Mouse (Mus musculus) intestine, embryonic 15.5 days (tissue): ENCODE measurements around the gene C4b. TPM values are rescaled to one million over a fixed set of nuclear protein-coding genes. Genes with fewer than 3 reads are reported as not detected.
"Not testable (repeated sequence)": the region's sequence is repeated elsewhere in the genome, so short reads cannot be mapped to it uniquely, and the experiment has no call there.

Experiments used
- ATAC-seq: fragments of 200-750 bp; cut with Nextera tagmentation; 2 replicates; pipeline ENCODE4 v1.8.0; 2017; ENCODE audit warnings: moderate TSS enrichment, moderate library complexity
- H3K27ac ChIP-seq: fragments of 300-500 bp; sonication (generic); 2 replicates; pipeline ENCODE4 v1.5.1; 2015; ENCODE audit warnings: mild to moderate bottlenecking, inconsistent platforms
- H3K27me3 ChIP-seq: fragments of 300-500 bp; sonication (generic); replicated peaks from 2 replicates; pipeline ENCODE4 v1.6.1; 2015; ENCODE audit warnings: inconsistent platforms
- H3K36me3 ChIP-seq: fragments of 300-500 bp; sonication (generic); 2 replicates; pipeline ENCODE4 v1.6.1; 2015; ENCODE audit warnings: inconsistent platforms
- H3K4me1 ChIP-seq: fragments of 300-500 bp; sonication (generic); replicated peaks from 2 replicates; pipeline ENCODE4 v1.6.1; 2015; ENCODE audit warnings: inconsistent platforms
- H3K4me2 ChIP-seq: fragments of 300-500 bp; sonication (generic); replicated peaks from 2 replicates; pipeline ENCODE4 v1.6.1; 2015; ENCODE audit warnings: mild to moderate bottlenecking, inconsistent platforms
- H3K4me3 ChIP-seq: fragments of 300-500 bp; sonication (generic); replicated peaks from 2 replicates; pipeline ENCODE4 v1.5.1; 2015; ENCODE audit warnings: inconsistent platforms
- H3K9ac ChIP-seq: fragments of 300-500 bp; sonication (generic); 2 replicates; pipeline ENCODE4 v1.6.1; 2015; ENCODE audit warnings: inconsistent platforms
- H3K9me3 ChIP-seq: fragments of 300-500 bp; sonication (generic); 2 replicates; pipeline ENCODE4 v1.6.1; 2016; ENCODE audit warnings: inconsistent platforms
- WGBS: fragments of 180-500 bp; shearing (Covaris S2); methylation state at CpG from one replicate; pipeline ENCODE4 v1.1.7; 2015; 5-methylcytosine and 5-hydroxymethylcytosine counted together
- polyA plus RNA-seq: library from polyadenylated mRNA; unstranded; fragments of >200 nt; fragmentation: Nextera tagmentation; extraction: Ambion mirVana; gene quantifications from 2 replicates; pipeline ENCODE4 v1.2.1, GENCODE M21; 2015

Gene C4b
- 0.33 and 1.4 TPM in 2 replicates for polyA plus RNA-seq

DNA sequence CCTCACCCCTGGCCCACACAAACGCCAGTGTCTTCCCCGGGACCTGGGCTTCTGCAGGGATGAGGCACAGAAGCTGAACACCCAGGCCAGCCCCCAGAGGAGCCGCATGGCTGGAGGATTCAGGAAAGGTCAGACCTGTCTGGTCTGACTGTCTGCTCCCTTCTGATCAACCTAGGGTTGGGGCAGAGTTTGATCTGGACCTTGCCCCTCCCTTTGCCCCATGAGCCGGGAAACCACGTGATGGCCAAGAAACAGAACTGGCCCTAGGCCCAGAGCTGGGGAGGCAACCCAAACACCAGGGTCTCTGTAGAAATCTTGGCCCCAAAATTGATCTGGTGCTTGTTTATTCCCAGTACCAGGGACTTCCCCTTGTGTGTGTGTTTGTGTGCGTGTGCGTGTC, at the start of gene C4b:
Gene C4b (minus strand): TSS at position 164 of the 400 bp plus-strand sequence.
- Histone ChIP-seq H3K27me3 (no peaks in the 10 kb centered on the region), H3K9ac (no peak within 1 kb of the TSS), H3K4me3 (no peak within 1 kb of the TSS), H3K9me3 (no peaks in the 10 kb centered on the region), H3K4me1 (no peaks in the 10 kb centered on the region), H3K4me2 (no peak within 1 kb of the TSS), H3K36me3 (no peaks in the 10 kb centered on the region), H3K27ac (no peak within 1 kb of the TSS)
- WGBS = 81% methylated on average over 7 of the region's 7 CpGs
- no peak for ATAC-seq

DNA sequence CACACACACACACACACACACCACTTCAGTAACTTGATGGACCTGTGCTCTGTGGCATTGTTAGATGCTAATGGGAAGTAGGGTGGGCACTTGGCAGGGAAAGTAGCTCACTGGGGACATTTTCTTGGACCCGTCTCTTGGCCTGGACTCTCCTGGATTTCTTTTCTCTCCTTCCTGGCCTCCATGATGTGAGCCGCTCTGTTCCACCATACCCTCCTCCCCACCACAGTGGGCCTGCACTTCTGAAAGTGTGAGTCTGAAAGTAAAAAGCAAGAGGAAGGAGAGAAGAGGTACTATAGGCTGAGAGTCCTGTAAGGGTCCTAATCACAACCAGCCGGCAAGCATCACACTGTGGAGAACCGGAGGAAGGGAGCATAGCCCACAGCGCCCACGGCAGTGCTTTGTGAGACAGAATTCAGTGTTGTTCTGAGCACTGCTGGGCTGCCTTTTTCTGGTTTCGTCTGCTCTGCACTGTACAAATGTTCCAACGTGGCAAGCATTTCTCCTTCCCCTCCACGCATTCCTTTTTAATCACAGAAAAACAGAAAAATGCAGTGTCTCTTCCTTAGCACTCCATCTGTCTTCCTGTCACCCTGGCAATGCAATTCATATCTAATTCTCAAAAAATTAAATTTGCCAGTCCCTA, 34.1 kb upstream of the C4b start:
- no peaks in the 10 kb centered on the region for H3K9me3 ChIP-seq
- ATAC-seq = no peak
- no peaks in the 10 kb centered on the region for H3K4me1 ChIP-seq
- H3K36me3 ChIP-seq = no peaks in the 10 kb centered on the region
- H3K4me3 ChIP-seq = no peak overlapping the region
- no peaks in the 10 kb centered on the region for H3K27me3 ChIP-seq
- no peak overlapping the region for H3K9ac ChIP-seq
- H3K27ac ChIP-seq = no peak overlapping the region
- WGBS = 69% methylated on average over 9 of the region's 9 CpGs
- H3K4me2 ChIP-seq = no peak overlapping the region

DNA sequence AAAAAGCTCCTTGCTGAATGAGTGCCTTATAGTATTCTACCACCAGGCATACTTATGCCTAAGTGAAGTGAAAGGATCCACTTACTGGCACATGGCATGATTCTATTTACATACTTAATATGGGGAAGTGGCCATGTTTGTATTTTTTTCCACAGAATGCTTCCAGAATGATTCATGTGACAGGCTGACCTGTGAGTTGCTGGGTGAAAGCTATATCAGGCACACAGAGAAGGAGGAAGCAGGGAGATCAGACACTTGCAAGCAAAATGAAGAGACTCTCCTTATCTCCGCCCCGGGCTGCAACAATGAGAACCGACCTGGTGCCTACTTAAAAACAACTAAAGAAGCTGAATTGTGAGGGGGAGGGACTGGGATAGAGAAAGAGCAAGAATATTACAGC, 17.8 kb upstream of the C4b start:
- no peak overlapping the region for H3K9ac ChIP-seq
- no peaks in the 10 kb centered on the region for H3K27me3 ChIP-seq
- 73% methylated on average over 3 of the region's 3 CpGs for WGBS
- H3K27ac ChIP-seq = no peak overlapping the region
- no peaks in the 10 kb centered on the region for H3K9me3 ChIP-seq
- H3K36me3 ChIP-seq = no peaks in the 10 kb centered on the region
- H3K4me3 ChIP-seq = no peak overlapping the region
- H3K4me2 ChIP-seq = no peak overlapping the region
- H3K4me1 ChIP-seq = no peaks in the 10 kb centered on the region
- no peak for ATAC-seq

DNA sequence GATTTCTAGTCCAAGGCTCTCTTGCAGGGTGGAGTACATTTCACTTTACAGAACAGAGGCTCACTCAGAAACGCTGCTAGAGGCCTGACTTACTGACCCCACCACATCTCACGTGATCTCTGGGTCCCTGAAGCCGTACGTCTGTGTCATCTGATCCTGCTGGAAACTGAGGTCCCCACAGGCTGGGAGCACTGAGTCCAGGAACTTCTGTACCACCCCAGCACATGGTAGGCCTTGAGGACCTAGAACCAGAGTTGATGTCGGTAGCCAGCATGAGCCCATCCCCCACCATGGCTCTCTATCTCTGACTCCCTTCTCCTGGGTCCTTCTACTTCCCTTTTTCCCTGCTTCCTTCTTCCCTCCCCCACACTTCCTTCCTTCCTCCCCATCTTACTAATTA, 2.8 kb upstream of the C4b start:
- H3K27ac ChIP-seq = no peak overlapping the region
- 0 out of 2 replicates have a peak, but pooled peaks cover 2% of the 10 kb centered on the region for H3K9me3 ChIP-seq
- H3K36me3 ChIP-seq = no peaks in the 10 kb centered on the region
- ATAC-seq = no peak
- H3K4me3 ChIP-seq = no peak overlapping the region
- 78% methylated on average over 5 of the region's 5 CpGs for WGBS
- no peaks in the 10 kb centered on the region for H3K27me3 ChIP-seq
- H3K9ac ChIP-seq = no peak overlapping the region
- no peaks in the 10 kb centered on the region for H3K4me1 ChIP-seq
- H3K4me2 ChIP-seq = no peak overlapping the region

DNA sequence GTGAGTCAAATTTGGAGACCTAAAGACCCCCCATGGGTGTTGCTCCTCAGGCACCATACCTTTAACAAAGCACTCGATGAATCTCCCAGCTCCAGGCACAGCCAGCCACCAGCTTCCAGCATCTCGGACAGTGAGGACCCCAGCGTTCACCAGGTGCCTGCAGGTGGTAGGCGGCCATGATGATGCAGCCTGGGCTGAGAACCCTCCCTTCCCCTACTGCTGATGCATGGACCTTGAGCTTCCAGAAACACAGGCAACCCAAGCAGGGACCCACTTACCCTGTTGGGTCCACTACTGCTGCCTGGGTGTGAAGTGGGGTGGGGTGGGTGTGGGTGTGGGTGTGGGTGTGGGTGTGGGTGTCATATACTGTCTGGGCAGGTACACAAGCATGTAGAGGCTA, 1.5 kb upstream of the C4b start:
- H3K27me3 ChIP-seq, H3K9ac ChIP-seq, H3K27ac ChIP-seq, H3K36me3 ChIP-seq, H3K4me2 ChIP-seq, H3K4me1 ChIP-seq, H3K4me3 ChIP-seq, H3K9me3 ChIP-seq, ATAC-seq: not testable (repeated sequence)
- WGBS = 85% methylated on average over 4 of the region's 4 CpGs

DNA sequence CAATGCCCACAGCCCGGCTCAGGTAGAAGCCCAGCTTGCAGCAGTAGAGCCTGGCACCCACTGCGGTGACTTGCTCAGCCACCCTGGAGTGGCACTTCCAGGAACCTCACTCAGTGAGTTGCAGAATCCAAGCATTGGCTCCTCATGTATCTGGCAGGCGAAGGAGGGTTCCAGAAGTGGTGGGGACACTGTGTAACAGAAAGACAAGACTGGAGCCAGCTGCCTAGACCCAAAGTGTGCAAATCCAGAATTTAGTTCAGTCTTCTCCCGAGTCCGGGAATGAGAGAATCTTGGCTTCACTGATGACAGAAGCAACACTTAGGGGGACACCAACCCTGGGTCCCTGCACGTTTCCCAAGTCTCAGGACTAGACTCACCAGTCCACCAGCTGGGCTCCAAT, 929 bp upstream of the C4b start:
- H3K4me2 ChIP-seq, H3K4me3 ChIP-seq, H3K9me3 ChIP-seq, H3K36me3 ChIP-seq, H3K27me3 ChIP-seq, H3K27ac ChIP-seq, ATAC-seq, H3K9ac ChIP-seq, H3K4me1 ChIP-seq: not testable (repeated sequence)
- 91% methylated on average over 6 of the region's 6 CpGs for WGBS

DNA sequence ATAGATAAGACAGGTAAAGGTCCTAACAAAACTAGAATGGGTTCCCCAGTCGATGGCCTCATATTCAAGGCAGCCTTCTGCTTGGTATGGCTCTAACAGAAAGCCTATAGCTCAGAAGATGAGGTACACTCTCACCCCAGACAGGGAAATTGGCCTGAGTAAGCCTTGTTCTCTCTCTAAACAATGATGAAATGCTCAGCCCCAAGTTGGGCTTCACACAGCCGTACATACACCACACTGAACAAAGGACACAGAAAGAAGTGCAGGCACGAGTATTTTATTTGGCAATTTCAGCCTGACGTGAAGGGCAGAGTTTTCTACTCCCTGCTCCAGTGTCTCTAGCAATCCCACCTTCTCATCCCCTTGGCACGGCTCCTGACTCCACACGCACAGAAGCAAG, 524 bp upstream of the C4b start:
- Histone ChIP-seq H3K9ac (no peak overlapping the region), H3K9me3 (no peaks in the 10 kb centered on the region), H3K4me3 (no peak overlapping the region), H3K4me2 (no peak overlapping the region), H3K4me1 (no peaks in the 10 kb centered on the region), H3K27ac (no peak overlapping the region), H3K27me3 (no peaks in the 10 kb centered on the region), H3K36me3 (no peaks in the 10 kb centered on the region)
- ATAC-seq = no peak
- 77% methylated on average over 6 of the region's 6 CpGs for WGBS

DNA sequence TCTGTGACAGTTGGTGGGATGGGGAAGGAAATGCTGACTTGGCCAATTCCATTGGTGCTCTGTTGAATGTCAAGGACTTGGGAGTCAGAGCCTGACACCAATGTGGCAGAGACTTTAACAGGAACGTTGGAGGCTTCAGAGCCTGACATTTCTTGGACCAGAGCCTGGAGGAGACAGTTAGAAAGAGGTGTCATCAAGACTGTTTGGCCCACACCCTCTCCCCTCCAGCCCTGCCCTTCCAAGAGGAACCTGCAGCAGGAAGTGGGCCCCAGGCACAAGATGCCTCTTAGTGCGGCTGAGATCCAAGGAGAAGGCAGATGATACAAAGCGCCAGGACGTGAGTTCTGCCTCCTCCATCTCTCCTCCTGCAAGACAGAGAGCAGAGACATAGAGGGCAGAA, 3.4 kb downstream of the C4b start:
- Histone ChIP-seq H3K4me2 (no peak overlapping the region), H3K27me3 (no peaks in the 10 kb centered on the region), H3K9ac (no peak overlapping the region), H3K4me3 (no peak overlapping the region), H3K4me1 (no peaks in the 10 kb centered on the region), H3K27ac (no peak overlapping the region), H3K9me3 (no peaks in the 10 kb centered on the region), H3K36me3 (no peaks in the 10 kb centered on the region)
- ATAC-seq = no peak
- 47% methylated on average over 4 of the region's 4 CpGs for WGBS

DNA sequence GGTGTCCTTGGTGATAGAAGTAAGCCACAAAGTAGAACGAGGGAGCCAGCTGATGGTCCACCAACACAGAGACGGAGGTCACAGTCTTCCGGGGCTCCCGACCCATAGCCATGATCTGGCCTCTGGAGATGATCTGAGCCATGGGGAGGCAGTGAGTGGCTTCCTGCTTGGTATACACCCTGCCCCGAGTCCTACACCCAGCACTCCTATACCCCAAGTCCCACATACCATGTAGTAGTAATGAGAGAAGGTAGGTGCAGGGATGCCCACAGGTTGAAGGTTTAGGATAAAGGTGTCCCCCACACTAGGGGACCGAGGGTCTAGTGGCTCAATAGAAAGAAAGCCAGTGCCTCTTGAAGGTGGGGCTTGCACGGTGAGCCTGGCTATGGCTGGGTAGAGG, 4.0 kb downstream of the C4b start:
- H3K4me1 ChIP-seq, H3K27ac ChIP-seq, H3K4me3 ChIP-seq, H3K36me3 ChIP-seq, H3K9ac ChIP-seq, ATAC-seq, H3K4me2 ChIP-seq, H3K27me3 ChIP-seq, H3K9me3 ChIP-seq: not testable (repeated sequence)
- WGBS = 86% methylated on average over 7 of the region's 7 CpGs

DNA sequence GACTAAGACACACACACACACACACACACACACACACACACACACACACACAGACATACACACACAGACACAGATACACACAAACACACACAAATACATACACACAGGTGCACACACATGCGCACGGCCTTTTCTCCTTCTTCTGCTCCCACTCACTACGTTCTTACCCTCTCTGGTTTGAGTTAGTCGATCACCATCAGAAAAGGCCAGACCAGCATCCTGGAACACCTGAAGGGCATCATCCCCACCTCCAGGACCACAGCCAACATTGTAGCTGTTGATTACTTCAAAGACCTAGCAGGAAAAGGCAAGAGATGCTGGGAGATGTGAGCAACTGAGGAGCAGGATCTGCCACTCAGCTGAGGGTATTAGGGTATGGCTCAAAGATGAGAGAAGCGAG, 6.2 kb downstream of the C4b start:
- not testable (repeated sequence) for H3K27ac ChIP-seq, H3K4me3 ChIP-seq, H3K4me2 ChIP-seq, ATAC-seq, H3K36me3 ChIP-seq, H3K9ac ChIP-seq, H3K9me3 ChIP-seq, H3K4me1 ChIP-seq, H3K27me3 ChIP-seq
- 74% methylated on average over 5 of the region's 5 CpGs for WGBS

DNA sequence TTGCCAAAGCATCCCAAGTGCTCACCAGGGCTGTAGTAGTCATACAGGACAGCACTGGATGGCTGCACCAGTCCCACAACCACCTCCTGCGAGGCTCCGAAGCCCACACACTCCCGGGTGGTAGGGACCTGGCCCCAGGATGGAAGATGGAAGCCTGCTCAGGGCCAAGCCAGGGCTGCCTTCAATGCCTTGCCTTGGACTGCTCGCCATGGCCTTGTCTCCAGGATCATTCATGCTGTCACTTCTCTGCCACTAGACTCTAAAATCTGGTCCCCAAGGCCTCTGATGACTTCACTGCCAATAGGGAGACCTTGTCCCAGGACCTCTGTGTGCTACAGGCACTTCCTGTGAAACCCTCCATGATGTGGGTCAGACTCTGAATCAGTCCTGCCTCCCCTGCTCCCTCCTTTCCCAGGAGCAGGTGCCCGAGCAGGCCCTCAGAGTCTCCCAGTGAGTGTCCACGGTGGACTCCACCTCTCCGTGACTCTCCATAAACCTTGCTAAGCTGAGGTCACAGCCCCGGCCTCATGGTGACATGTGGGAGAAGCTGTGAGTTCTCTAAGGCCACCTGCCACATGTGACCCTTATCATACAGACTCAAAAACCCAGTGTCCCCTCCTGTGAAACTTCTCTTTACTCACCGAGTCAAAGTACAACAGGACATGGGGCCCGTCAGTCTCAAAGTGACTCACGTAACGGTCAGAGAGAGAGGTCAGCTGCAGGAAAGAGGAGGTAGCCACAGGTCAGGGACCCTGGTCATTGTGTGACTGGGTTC, 13.7 kb downstream of the C4b start:
- 86% methylated on average over 12 of the region's 12 CpGs for WGBS

DNA sequence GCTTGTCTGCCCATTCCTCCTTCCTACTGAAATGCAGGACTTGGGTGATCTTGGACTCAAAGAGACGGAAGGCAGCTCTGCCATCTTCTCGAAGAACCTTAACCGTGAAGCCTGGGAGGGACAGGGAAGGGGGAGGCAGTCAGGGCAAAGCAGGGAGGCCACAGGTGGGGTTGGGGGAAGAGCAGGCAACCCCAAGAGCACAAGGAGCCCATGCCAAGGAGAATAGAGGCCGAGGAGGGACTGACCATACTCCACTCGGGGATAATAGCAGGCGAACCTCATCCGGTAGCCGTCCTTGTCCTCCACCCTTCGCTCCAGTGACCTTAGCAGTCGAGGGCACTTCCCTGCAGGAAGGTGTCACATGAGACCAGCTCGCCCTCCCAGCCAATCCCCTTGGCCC, 14.5 kb downstream of the C4b start:
- ATAC-seq = not testable (repeated sequence)
- WGBS = 78% methylated on average over 11 of the region's 11 CpGs

More for the DNA sequence above, 13.7 kb downstream of the C4b start:
- not testable (repeated sequence) for ATAC-seq, H3K9me3 ChIP-seq, H3K4me2 ChIP-seq, H3K27ac ChIP-seq, H3K27me3 ChIP-seq, H3K4me3 ChIP-seq, H3K36me3 ChIP-seq, H3K9ac ChIP-seq, H3K4me1 ChIP-seq

DNA sequence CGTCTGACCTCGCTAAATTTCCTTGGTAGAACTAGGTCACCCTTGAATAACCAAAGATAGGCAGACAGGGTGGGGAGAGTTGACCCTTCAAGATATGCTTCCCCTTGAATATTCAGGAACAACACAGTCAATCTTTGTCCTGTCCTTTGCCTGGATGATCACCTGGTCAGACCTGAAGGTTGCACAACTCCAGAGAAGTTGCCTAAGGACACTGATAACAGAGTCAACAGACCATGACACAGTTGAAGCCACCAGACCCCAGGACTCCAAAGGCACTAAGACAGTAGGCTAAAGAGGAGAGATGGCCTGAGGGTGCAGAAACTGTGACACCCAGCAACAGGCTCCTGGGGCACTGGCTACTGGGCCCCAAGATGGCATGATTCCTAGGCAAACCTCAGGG, 15.8 kb downstream of the C4b start:
- ATAC-seq = no peak
- Histone ChIP-seq H3K4me2 (no peak overlapping the region), H3K27ac (no peak overlapping the region), H3K36me3 (no peaks in the 10 kb centered on the region), H3K9ac (no peak overlapping the region), H3K4me1 (no peaks in the 10 kb centered on the region), H3K9me3 (no peaks in the 10 kb centered on the region), H3K27me3 (no peaks in the 10 kb centered on the region), H3K4me3 (no peak overlapping the region)
- WGBS = 90% methylated on average over 2 of the region's 2 CpGs

More for the DNA sequence above, 14.5 kb downstream of the C4b start:
- not testable (repeated sequence) for H3K27me3 ChIP-seq, H3K9ac ChIP-seq, H3K27ac ChIP-seq, H3K9me3 ChIP-seq, H3K36me3 ChIP-seq, H3K4me1 ChIP-seq, H3K4me2 ChIP-seq, H3K4me3 ChIP-seq
